Mouse (Mus musculus): Measurements from ENCODE around the gene Ccdc157. TPM values are rescaled to one million over a fixed set of nuclear protein-coding genes. Genes with fewer than 3 reads are reported as not detected.
"Not testable (repeated sequence)": the region's sequence is repeated elsewhere in the genome, so short reads cannot be mapped to it uniquely, and the experiment has no call there.

Gene Ccdc157
- polyA plus RNA-seq, 1 experiment, result 1.7 TPM

GRCm38 (mm10) chr11:4112033-4112432, 48.1 kb downstream of the Ccdc157 start:
- H3K4me3 ChIP-seq (ENCODE audit: insufficient read depth, low read depth, low read length), result no peak overlapping the region
- H3K27ac ChIP-seq (replicated peaks; ENCODE audit: low read depth, low read length), result no peak overlapping the region
- H3K4me1 ChIP-seq (ENCODE audit: control insufficient read depth, insufficient read depth, insufficient read length, low read length), result peaks cover 6% of the 10 kb centered on the region; the same call in 1 of the 2 replicates

GRCm38 (mm10) chr11:4108691-4109090, 51.4 kb downstream of the Ccdc157 start:
- Histone ChIP-seq H3K4me1 (ENCODE audit: control insufficient read depth, insufficient read depth, insufficient read length, low read length) (no peaks in the 10 kb centered on the region), H3K4me3 (ENCODE audit: insufficient read depth, low read depth, low read length) (no peak overlapping the region), H3K27ac (replicated peaks; ENCODE audit: low read depth, low read length) (no peak overlapping the region)

GRCm38 (mm10) chr11:4107901-4108300, 52.2 kb downstream of the Ccdc157 start:
- not testable (repeated sequence) for H3K4me3 ChIP-seq (ENCODE audit: insufficient read depth, low read depth, low read length); H3K27ac ChIP-seq (replicated peaks; ENCODE audit: low read depth, low read length); H3K4me1 ChIP-seq (ENCODE audit: control insufficient read depth, insufficient read depth, insufficient read length, low read length)

- Histone ChIP-seq H3K27ac (replicated peaks; ENCODE audit: low read depth, low read length) (no peak overlapping the region), H3K4me3 (ENCODE audit: insufficient read depth, low read depth, low read length) (no peak overlapping the region), H3K4me1 (ENCODE audit: control insufficient read depth, insufficient read depth, insufficient read length, low read length) (no peaks in the 10 kb centered on the region)
Measured at GRCm38 (mm10) chr11:4105444-4105843, 54.6 kb downstream of the Ccdc157 start.

- H3K4me3 ChIP-seq (ENCODE audit: insufficient read depth, low read depth, low read length), result no peak overlapping the region
- no peak overlapping the region for H3K27ac ChIP-seq (replicated peaks; ENCODE audit: low read depth, low read length)
- H3K4me1 ChIP-seq (ENCODE audit: control insufficient read depth, insufficient read depth, insufficient read length, low read length), result no peaks in the 10 kb centered on the region
Measured at GRCm38 (mm10) chr11:4104989-4105388, 55.1 kb downstream of the Ccdc157 start.

- no peak overlapping the region for H3K27ac ChIP-seq (replicated peaks; ENCODE audit: low read depth, low read length)
- no peaks in the 10 kb centered on the region for H3K4me1 ChIP-seq (ENCODE audit: control insufficient read depth, insufficient read depth, insufficient read length, low read length)
- H3K4me3 ChIP-seq (ENCODE audit: insufficient read depth, low read depth, low read length), result no peak overlapping the region
Measured at GRCm38 (mm10) chr11:4103522-4103921, 56.6 kb downstream of the Ccdc157 start.

- Histone ChIP-seq H3K4me1 (ENCODE audit: control insufficient read depth, insufficient read depth, insufficient read length, low read length) (peaks cover 3% of the 10 kb centered on the region; the same call in 1 of the 2 replicates), H3K4me3 (ENCODE audit: insufficient read depth, low read depth, low read length) (no peak overlapping the region), H3K27ac (replicated peaks; ENCODE audit: low read depth, low read length) (no peak overlapping the region)
Measured at GRCm38 (mm10) chr11:4101851-4102250, 58.2 kb downstream of the Ccdc157 start.

- Histone ChIP-seq H3K4me3 (ENCODE audit: insufficient read depth, low read depth, low read length) (no peak overlapping the region), H3K27ac (replicated peaks; ENCODE audit: low read depth, low read length) (no peak overlapping the region)
Measured at GRCm38 (mm10) chr11:4099447-4099846, 60.6 kb downstream of the Ccdc157 start.

GRCm38 (mm10) chr11:4098816-4099215, 61.3 kb downstream of the Ccdc157 start:
- H3K4me3 ChIP-seq (ENCODE audit: insufficient read depth, low read depth, low read length), result no peak overlapping the region
- H3K27ac ChIP-seq (replicated peaks; ENCODE audit: low read depth, low read length), result no peak overlapping the region
- peaks cover 3% of the 10 kb centered on the region; the same call in 1 of the 2 replicates for H3K4me1 ChIP-seq (ENCODE audit: control insufficient read depth, insufficient read depth, insufficient read length, low read length)

More at GRCm38 (mm10) chr11:4099447-4099846, 60.6 kb downstream of the Ccdc157 start:
- H3K4me1 ChIP-seq (ENCODE audit: control insufficient read depth, insufficient read depth, insufficient read length, low read length), result peaks cover 3% of the 10 kb centered on the region; the same call in 1 of the 2 replicates

GRCm38 (mm10) chr11:4098120-4098519, 62.0 kb downstream of the Ccdc157 start:
- H3K4me3 ChIP-seq (ENCODE audit: insufficient read depth, low read depth, low read length), result no peak overlapping the region
- H3K4me1 ChIP-seq (ENCODE audit: control insufficient read depth, insufficient read depth, insufficient read length, low read length), result peaks cover 3% of the 10 kb centered on the region; the same call in 1 of the 2 replicates
- H3K27ac ChIP-seq (replicated peaks; ENCODE audit: low read depth, low read length), result no peak overlapping the region

- Histone ChIP-seq H3K4me1 (ENCODE audit: control insufficient read depth, insufficient read depth, insufficient read length, low read length) (peaks cover 3% of the 10 kb centered on the region; the same call in 1 of the 2 replicates), H3K27ac (replicated peaks; ENCODE audit: low read depth, low read length) (peak overlapping the region; percentile 79), H3K4me3 (ENCODE audit: insufficient read depth, low read depth, low read length) (peak overlapping the region; percentile 60)
Measured at GRCm38 (mm10) chr11:4097091-4097621, 62.9 kb downstream of the Ccdc157 start.

GRCm38 (mm10) chr11:4096054-4096984, 63.8 kb downstream of the Ccdc157 start:
- H3K4me3 ChIP-seq (ENCODE audit: insufficient read depth, low read depth, low read length), result peak overlapping the region; percentile 81
- peak overlapping the region; percentile 79 for H3K27ac ChIP-seq (replicated peaks; ENCODE audit: low read depth, low read length)
- peaks cover 3% of the 10 kb centered on the region; the same call in 1 of the 2 replicates for H3K4me1 ChIP-seq (ENCODE audit: control insufficient read depth, insufficient read depth, insufficient read length, low read length)

GRCm38 (mm10) chr11:4095171-4096053, 64.7 kb downstream of the Ccdc157 start, which contains the start of gene Mtfp1:
Gene Mtfp1 (minus strand): TSS chr11:4095445.
- Histone ChIP-seq H3K27ac (replicated peaks; ENCODE audit: low read depth, low read length) (peak within 1 kb of the TSS; percentile 70), H3K4me1 (ENCODE audit: control insufficient read depth, insufficient read depth, insufficient read length, low read length) (peaks cover 3% of the 10 kb centered on the region; the same call in 1 of the 2 replicates), H3K4me3 (ENCODE audit: insufficient read depth, low read depth, low read length) (peak within 1 kb of the TSS; percentile 81)

- H3K27ac ChIP-seq (replicated peaks; ENCODE audit: low read depth, low read length), result peak overlapping the region; percentile 65
- peaks cover 3% of the 10 kb centered on the region; the same call in 1 of the 2 replicates for H3K4me1 ChIP-seq (ENCODE audit: control insufficient read depth, insufficient read depth, insufficient read length, low read length)
- peak overlapping the region; percentile 81 for H3K4me3 ChIP-seq (ENCODE audit: insufficient read depth, low read depth, low read length)
Measured at GRCm38 (mm10) chr11:4094378-4095170, 65.5 kb downstream of the Ccdc157 start.
